Mouse (Mus musculus) neural tube, embryonic 13.5 days (tissue): ENCODE measurements at regions not wholly inside any gene's neighbourhood (a gene's known extent, or its start where the extent isn't known, plus 50 kb on each side); places are given as distances from the start of the nearest gene placed in this dataset.

ENCODE experiments used
- ATAC-seq: fragments of 200-750 bp; cut with Nextera tagmentation; 2 replicates; pipeline ENCODE4 v1.8.0; 2017; ENCODE audit warnings: low read depth, mild to moderate bottlenecking, moderate TSS enrichment, moderate library complexity
- H3K27ac ChIP-seq: fragments of 300-500 bp; sonication (generic); replicated peaks from 2 replicates; pipeline ENCODE4 v1.5.1; 2015; ENCODE audit warnings: moderate library complexity, mild to moderate bottlenecking, inconsistent platforms
- H3K27me3 ChIP-seq: fragments of 300-500 bp; sonication (generic); 2 replicates; pipeline ENCODE4 v1.6.1; 2015; ENCODE audit warnings: mild to moderate bottlenecking, inconsistent platforms
- H3K36me3 ChIP-seq: fragments of 300-500 bp; sonication (generic); 2 replicates; pipeline ENCODE4 v1.6.1; 2015; ENCODE audit warnings: mild to moderate bottlenecking, inconsistent platforms
- H3K4me1 ChIP-seq: fragments of 300-500 bp; sonication (generic); replicated peaks from 2 replicates; pipeline ENCODE4 v1.6.1; 2015; ENCODE audit warnings: inconsistent platforms
- H3K4me2 ChIP-seq: fragments of 300-500 bp; sonication (generic); 2 replicates; pipeline ENCODE4 v1.6.1; 2015; ENCODE audit warnings: inconsistent platforms, mild to moderate bottlenecking, moderate library complexity
- H3K4me3 ChIP-seq: fragments of 300-500 bp; sonication (generic); 2 replicates; pipeline ENCODE4 v1.5.1; 2015; ENCODE audit warnings: mild to moderate bottlenecking, inconsistent platforms
- H3K9ac ChIP-seq: fragments of 300-500 bp; sonication (generic); 2 replicates; pipeline ENCODE4 v1.6.1; 2015; ENCODE audit warnings: moderate library complexity, mild to moderate bottlenecking, inconsistent platforms
- H3K9me3 ChIP-seq: fragments of 300-500 bp; sonication (generic); 2 replicates; pipeline ENCODE4 v1.6.1; 2016; ENCODE audit warnings: inconsistent platforms
- WGBS: fragments of 180-500 bp; shearing (Covaris S2); methylation state at CpG from one replicate; pipeline ENCODE4 v1.1.7; 2015; 5-methylcytosine and 5-hydroxymethylcytosine counted together

DNA sequence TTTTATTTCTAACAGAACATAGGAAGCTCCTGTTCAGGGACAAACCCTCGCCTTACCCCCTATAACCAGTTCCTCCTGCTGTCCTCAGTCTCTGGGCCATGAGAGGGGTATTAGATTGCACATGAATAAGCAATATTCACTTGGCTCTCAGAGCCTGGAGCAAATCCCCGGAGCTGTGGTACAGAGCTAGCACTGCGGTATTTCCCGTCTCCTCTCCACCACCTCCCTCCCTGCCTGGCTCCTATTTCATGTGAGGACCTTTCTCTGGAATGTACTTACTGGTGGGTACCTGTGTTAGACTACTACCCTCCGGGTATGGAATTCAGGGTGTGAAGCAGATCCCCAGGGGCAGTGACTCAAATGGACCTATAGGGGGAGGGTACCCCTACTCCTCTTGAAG is 206.9 kb upstream of the Cadm1 start:
- H3K4me2 ChIP-seq: no peak overlapping the region
- H3K4me3 ChIP-seq: no peak overlapping the region
- H3K9ac ChIP-seq: no peak overlapping the region
- no peak overlapping the region for H3K27ac ChIP-seq
- 77% methylated on average over 5 of the region's 5 CpGs for WGBS
- no peak for ATAC-seq
- H3K36me3 ChIP-seq: no peaks in the 10 kb centered on the region
- no peaks in the 10 kb centered on the region for H3K4me1 ChIP-seq
- no peaks in the 10 kb centered on the region for H3K27me3 ChIP-seq
- H3K9me3 ChIP-seq: no peaks in the 10 kb centered on the region

DNA sequence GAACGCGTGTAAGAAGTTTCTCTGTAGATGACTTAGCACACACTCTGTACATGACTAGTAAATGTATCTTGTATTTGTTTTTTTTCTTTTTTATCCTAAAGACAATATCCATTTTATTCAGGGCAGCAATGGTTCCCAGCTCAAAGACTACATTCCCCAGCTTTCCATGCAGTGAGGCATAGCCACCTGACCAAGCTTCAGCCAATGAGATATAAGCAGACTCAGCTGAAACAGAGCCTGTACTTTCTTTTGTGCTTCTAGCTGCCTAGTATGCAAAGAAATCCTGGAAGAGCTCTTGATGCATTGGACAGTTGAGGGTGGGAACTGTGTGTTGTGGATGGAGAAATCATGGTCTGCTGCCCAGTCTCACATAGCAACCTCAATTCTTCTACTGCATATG is 202.4 kb upstream of the Cadm1 start:
- peak; percentile 83 for ATAC-seq

DNA sequence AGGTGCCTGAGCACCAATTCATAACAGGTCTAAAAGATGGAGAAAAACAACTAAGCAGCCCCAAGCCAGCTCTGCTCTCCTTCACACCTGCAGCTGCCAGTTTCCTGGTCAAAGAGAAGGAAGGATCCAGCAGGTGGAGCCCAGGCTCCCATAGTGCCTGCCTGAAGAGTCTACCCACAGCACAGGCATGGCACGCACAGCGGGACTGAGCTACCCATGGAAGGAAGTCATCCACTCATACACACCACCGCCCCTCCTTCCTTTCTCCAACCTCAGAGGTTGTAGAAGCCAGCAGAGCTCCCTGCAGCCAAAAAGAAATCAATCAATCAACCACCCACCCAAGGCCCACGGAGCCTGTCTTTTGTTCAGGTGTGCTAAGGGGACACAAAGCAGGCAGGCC is 197.0 kb upstream of the Cadm1 start:
- 59% methylated on average over 4 of the region's 4 CpGs for WGBS
- Histone ChIP-seq H3K9ac (no peak overlapping the region), H3K36me3 (no peaks in the 10 kb centered on the region), H3K4me3 (no peak overlapping the region), H3K4me1 (no peaks in the 10 kb centered on the region), H3K27me3 (0 out of 2 replicates have a peak, but pooled peaks cover 3% of the 10 kb centered on the region), H3K9me3 (no peaks in the 10 kb centered on the region), H3K4me2 (no peak overlapping the region), H3K27ac (no peak overlapping the region)
- ATAC-seq: no peak

More for the DNA sequence above, 202.4 kb upstream of the Cadm1 start:
- H3K9ac ChIP-seq: no peak overlapping the region
- no peak overlapping the region for H3K4me2 ChIP-seq
- WGBS: 97% methylated on average over 2 of the region's 2 CpGs
- H3K4me1 ChIP-seq: no peaks in the 10 kb centered on the region
- no peaks in the 10 kb centered on the region for H3K27me3 ChIP-seq
- no peaks in the 10 kb centered on the region for H3K36me3 ChIP-seq
- H3K4me3 ChIP-seq: no peak overlapping the region
- no peak overlapping the region for H3K27ac ChIP-seq
- no peaks in the 10 kb centered on the region for H3K9me3 ChIP-seq

DNA sequence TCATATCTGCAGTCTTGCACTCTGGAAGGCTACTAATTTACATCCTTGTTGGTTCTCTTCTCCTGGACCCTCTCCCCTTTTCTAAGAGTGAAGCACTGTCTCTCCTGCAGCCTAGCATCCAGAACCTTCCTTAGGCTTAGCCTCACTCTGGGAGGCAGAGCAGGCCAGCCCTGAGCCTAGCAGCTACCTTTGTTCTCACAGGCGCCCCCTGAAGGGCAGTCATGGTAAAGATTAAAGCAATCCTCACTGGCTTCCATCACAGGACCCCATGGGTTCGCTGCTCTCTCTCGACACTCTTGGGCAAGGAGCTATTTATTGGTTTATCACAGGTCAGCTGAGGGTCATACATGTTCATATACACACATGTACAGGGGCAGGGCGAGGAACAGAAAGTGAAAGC is 191.8 kb upstream of the Cadm1 start:
- Histone ChIP-seq H3K27me3 (0 out of 2 replicates have a peak, but pooled peaks cover 3% of the 10 kb centered on the region), H3K36me3 (no peaks in the 10 kb centered on the region), H3K9me3 (no peaks in the 10 kb centered on the region), H3K4me1 (no peaks in the 10 kb centered on the region), H3K27ac (no peak overlapping the region), H3K4me3 (no peak overlapping the region), H3K4me2 (no peak overlapping the region), H3K9ac (no peak overlapping the region)
- 65% methylated on average over 4 of the region's 4 CpGs for WGBS
- no peak for ATAC-seq

DNA sequence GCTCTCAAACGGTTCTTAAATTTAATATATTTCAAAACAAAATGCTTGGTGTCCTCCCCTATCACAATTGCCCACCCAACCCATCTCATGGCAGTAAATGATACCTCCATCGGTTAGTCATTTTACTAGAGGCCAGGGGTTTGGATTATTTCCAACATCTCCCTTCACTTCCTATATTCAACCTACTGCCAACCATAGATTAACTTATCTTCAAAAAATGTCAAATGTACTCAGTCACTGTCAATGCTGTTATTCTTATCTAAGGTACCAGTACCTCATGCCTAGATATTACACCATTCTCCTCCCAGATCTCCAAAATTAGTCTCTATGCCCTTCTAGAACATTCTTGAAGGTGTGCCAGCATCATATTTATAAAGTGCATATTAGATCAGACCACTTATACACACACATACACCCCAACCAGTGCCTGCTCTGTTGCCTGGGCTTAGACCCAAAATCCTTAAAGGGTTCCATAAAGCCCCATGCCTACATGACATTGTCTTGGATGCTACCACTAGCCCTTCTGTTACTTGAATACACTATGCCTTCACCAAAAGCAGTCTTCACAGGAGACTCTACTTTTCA is 183.4 kb upstream of the Cadm1 start:
- H3K9ac ChIP-seq: no peak overlapping the region
- no peak overlapping the region for H3K4me3 ChIP-seq
- no peak for ATAC-seq
- H3K9me3 ChIP-seq: no peaks in the 10 kb centered on the region
- H3K4me2 ChIP-seq: no peak overlapping the region
- H3K4me1 ChIP-seq: peaks cover 4% of the 10 kb centered on the region; the same call in 1 of the 2 replicates
- 83% methylated on average over 2 of the region's 2 CpGs for WGBS
- H3K27me3 ChIP-seq: peaks cover 8% of the 10 kb centered on the region
- H3K36me3 ChIP-seq: no peaks in the 10 kb centered on the region
- H3K27ac ChIP-seq: no peak overlapping the region

DNA sequence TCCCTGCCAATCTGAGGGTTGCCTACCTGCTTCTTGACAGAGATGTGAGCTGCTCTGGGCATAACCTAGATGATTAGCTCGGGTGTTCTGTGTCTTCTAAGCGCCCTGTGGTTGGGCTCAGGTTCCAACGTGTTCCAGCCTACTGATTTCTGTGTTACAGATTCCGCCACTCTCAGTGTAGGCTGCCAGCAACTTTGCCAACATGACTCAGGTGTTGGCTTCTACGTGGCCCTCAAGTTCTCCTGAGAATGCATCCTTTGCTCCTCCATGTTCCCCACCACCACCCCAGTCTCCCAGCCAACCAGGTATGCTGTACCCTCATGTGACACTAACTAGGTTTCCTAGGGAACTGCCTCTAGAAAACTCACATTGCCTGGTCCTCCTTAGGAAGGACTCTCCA is 179.7 kb upstream of the Cadm1 start:
- no peak overlapping the region for H3K9ac ChIP-seq
- no peaks in the 10 kb centered on the region for H3K36me3 ChIP-seq
- no peaks in the 10 kb centered on the region for H3K9me3 ChIP-seq
- no peak overlapping the region for H3K4me2 ChIP-seq
- H3K27ac ChIP-seq: no peak overlapping the region
- 80% methylated on average over 5 of the region's 5 CpGs for WGBS
- peaks cover 14% of the 10 kb centered on the region for H3K27me3 ChIP-seq
- no peak for ATAC-seq
- H3K4me3 ChIP-seq: no peak overlapping the region
- H3K4me1 ChIP-seq: peaks cover 11% of the 10 kb centered on the region; the same call in 1 of the 2 replicates

DNA sequence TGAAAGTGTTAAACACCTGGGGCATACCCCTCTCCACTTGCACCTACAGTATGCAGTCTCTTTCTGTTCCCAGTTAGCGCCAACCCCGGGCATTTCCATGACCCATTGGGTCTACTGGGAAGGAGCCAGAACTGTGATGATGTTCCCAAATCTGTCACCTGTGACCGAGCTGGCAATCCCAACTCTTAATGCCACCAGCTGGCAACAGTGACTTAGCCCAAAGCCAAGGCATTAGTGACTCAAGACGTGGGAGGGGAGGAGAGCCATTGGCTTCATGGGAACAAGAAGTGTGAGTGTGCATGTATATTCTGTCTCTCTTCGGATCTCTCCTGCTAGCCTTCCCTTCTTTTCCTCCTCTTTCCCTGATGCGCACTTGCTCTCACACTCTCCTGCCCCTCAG is 178.9 kb upstream of the Cadm1 start:
- no peak overlapping the region for H3K4me3 ChIP-seq
- no peak for ATAC-seq
- 75% methylated on average over 6 of the region's 6 CpGs for WGBS

DNA sequence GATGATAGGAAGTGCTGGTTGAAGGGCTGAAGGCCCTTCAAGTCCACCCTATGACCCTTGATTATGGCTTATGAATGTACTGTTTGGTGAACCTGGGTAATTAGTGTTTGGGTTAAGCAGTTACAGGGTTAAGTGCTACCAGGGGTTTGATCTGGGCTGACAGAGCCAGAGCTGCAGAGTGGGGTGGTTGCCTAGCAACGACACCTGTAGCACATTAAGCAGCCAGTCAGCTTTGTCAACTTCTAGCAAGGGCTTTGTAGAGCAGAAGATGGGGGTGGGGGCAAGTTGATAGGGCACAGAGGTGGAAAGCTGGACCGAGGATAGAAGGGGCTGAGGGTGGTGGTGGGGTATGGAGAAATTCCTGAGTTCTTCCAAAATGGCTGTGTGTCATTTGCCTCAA is 177.0 kb upstream of the Cadm1 start:
- 20% methylated on average over 2 of the region's 2 CpGs for WGBS
- Histone ChIP-seq H3K9me3 (no peaks in the 10 kb centered on the region), H3K27me3 (peaks cover 24% of the 10 kb centered on the region), H3K36me3 (no peaks in the 10 kb centered on the region), H3K4me1 (peaks cover 16% of the 10 kb centered on the region), H3K4me3 (no peak overlapping the region), H3K27ac (no peak overlapping the region), H3K9ac (no peak overlapping the region), H3K4me2 (no peak overlapping the region)
- no peak for ATAC-seq

More for the DNA sequence above, 178.9 kb upstream of the Cadm1 start:
- H3K27ac ChIP-seq: no peak overlapping the region
- H3K36me3 ChIP-seq: no peaks in the 10 kb centered on the region
- H3K4me2 ChIP-seq: no peak overlapping the region
- H3K27me3 ChIP-seq: peaks cover 20% of the 10 kb centered on the region
- H3K9ac ChIP-seq: no peak overlapping the region
- H3K9me3 ChIP-seq: no peaks in the 10 kb centered on the region
- H3K4me1 ChIP-seq: peaks cover 11% of the 10 kb centered on the region; the same call in 1 of the 2 replicates

DNA sequence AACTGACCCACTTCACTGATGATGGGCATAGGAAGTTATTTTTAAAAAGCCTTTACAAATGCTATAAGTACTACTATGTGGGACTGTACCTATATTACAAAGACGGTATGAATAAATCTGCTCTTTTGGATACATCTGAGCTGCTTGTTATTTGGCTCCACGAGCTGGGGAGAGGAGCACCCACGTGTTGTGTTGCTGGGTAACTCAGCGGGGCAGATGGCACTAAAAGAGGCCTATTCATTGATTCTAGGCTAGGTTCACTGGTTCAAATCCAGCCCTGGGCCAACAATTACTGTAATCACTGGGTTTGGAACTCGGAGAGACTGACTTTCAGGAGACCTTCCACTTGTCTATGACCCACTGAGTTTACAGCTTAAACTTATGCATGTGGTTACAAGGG is 176.0 kb upstream of the Cadm1 start:
- no peak overlapping the region for H3K27ac ChIP-seq
- 76% methylated on average over 5 of the region's 5 CpGs for WGBS

DNA sequence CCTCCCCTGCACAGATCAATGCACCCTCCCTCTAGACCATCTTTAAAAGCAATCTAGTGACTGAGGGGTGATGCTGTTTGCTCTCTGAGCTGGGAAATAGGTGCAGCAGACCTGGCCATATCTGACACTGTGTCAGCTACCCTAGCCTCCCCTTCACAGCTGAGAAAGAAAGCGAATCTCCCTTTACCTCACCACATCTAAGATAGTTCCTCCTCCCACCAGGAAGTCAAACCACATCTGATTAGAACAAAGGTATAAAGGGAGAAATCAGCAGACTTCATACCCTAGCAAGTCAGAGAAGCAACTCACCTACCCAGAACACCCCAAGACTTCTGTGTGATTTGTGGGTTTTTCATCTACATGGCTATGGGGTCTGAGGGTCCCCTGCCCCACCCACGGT is 175.6 kb upstream of the Cadm1 start:
- 96% methylated on average over 2 of the region's 2 CpGs for WGBS
- H3K27ac ChIP-seq: no peak overlapping the region
- peaks cover 24% of the 10 kb centered on the region for H3K27me3 ChIP-seq
- ATAC-seq: no peak
- peaks cover 26% of the 10 kb centered on the region for H3K4me1 ChIP-seq
- H3K4me3 ChIP-seq: no peak overlapping the region
- no peak overlapping the region for H3K9ac ChIP-seq
- no peaks in the 10 kb centered on the region for H3K9me3 ChIP-seq
- no peaks in the 10 kb centered on the region for H3K36me3 ChIP-seq
- H3K4me2 ChIP-seq: no peak overlapping the region

More for the DNA sequence above, 176.0 kb upstream of the Cadm1 start:
- no peaks in the 10 kb centered on the region for H3K9me3 ChIP-seq
- no peak overlapping the region for H3K4me3 ChIP-seq
- peaks cover 24% of the 10 kb centered on the region for H3K27me3 ChIP-seq
- H3K4me1 ChIP-seq: peaks cover 26% of the 10 kb centered on the region
- H3K36me3 ChIP-seq: no peaks in the 10 kb centered on the region
- no peak overlapping the region for H3K9ac ChIP-seq
- no peak overlapping the region for H3K4me2 ChIP-seq
- ATAC-seq: no peak

DNA sequence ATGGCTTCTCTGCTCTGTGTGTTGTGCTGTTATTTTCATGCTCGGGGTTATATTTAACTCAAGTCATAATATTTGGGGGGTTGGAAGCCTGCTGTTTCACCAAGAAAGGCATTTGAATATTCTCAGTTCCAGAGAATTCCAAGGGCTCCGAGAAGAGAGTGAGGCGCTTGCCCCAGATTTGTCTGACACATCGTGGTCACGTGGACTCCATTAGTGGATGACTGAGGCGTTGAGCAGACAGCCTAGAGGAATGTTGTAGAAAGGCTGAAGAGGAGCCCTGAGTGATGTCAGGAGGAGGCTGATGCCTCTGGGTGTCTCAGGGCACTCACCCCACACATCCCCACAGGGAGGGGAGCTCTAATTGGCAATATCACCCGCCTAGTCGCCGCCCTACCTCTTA is 175.1 kb upstream of the Cadm1 start:
- WGBS: 84% methylated on average over 9 of the region's 9 CpGs
- no peak overlapping the region for H3K9ac ChIP-seq
- no peak for ATAC-seq
- no peak overlapping the region for H3K27ac ChIP-seq
- no peak overlapping the region for H3K4me3 ChIP-seq
- H3K4me2 ChIP-seq: no peak overlapping the region
- no peaks in the 10 kb centered on the region for H3K36me3 ChIP-seq
- H3K9me3 ChIP-seq: no peaks in the 10 kb centered on the region
- peaks cover 26% of the 10 kb centered on the region for H3K27me3 ChIP-seq
- H3K4me1 ChIP-seq: peaks cover 26% of the 10 kb centered on the region

DNA sequence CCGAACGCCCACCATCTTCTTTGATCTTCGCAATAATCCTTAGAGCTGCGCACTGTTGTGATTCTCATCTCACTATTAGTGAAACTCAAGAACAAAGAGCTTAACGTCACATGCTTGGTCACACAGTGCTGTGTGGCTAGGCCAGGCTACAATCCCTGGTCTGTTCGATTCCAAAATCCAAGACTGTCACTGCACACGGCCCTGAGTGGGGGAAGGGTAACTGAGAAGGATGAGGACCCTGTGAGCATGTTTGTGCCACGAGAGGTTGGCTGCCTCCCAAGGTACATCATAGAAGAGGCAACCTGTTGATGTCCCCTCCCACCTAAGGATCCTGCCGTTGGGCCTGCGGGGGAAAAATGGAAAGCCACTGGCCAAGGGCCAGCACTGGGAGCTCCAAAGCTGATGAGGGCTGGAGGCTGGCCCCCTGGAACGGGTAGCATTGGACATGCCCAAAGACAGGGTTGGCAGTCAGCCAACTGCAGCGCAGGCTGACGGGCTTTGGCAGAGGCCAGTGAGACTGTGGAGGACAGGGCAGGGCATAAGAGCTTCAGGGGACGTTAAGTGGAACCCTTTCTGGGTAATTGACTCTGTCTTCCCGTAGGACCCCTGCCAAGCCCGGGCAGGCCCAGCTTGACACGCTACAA is 172.1 kb upstream of the Cadm1 start:
- Histone ChIP-seq H3K4me2 (no peak overlapping the region), H3K36me3 (no peaks in the 10 kb centered on the region)
- 49% methylated on average over 17 of the region's 17 CpGs for WGBS

DNA sequence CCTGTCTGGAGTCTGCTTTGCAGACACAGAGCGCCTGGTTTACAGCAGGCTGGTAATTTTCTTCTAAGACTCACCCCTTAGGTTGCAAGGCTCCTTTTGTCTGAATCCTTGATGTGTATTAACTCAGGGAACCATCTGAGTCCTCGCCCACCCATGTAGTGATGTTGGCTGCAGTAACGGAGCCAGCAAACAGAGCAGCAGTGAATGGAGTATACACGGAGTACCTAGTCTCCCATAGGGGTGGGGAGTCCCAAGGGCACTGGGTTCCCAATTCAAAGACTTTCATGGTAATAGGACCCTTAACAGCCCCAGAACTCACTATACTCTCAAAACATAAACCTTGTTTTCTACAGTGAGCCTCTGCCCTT is 171.6 kb upstream of the Cadm1 start:
- Histone ChIP-seq H3K36me3 (no peaks in the 10 kb centered on the region), H3K27ac (no peak overlapping the region), H3K4me1 (peaks cover 29% of the 10 kb centered on the region), H3K9me3 (no peaks in the 10 kb centered on the region), H3K4me3 (no peak overlapping the region), H3K9ac (no peak overlapping the region), H3K27me3 (peaks cover 34% of the 10 kb centered on the region), H3K4me2 (no peak overlapping the region)
- 40% methylated on average over 4 of the region's 4 CpGs for WGBS
- peak; percentile 60; the same call in 1 of the 2 replicates for ATAC-seq

More for the DNA sequence above, 172.1 kb upstream of the Cadm1 start:
- H3K9me3 ChIP-seq: no peaks in the 10 kb centered on the region
- H3K27me3 ChIP-seq: peaks cover 34% of the 10 kb centered on the region
- H3K4me1 ChIP-seq: peaks cover 29% of the 10 kb centered on the region
- H3K27ac ChIP-seq: no peak overlapping the region
- H3K4me3 ChIP-seq: no peak overlapping the region
- H3K9ac ChIP-seq: no peak overlapping the region
- peak; percentile 92 for ATAC-seq
